Mouse (Mus musculus): ENCODE data around the gene Lsmem1. TPM values are rescaled to one million over a fixed set of nuclear protein-coding genes. Genes with fewer than 3 reads are reported as not detected.

The Lsmem1 gene
- total and polyA plus RNA-seq, 3 experiments = not detected

- TF ChIP-seq GABPA (IDR thresholded peaks at IDR 0.05; ENCODE audit: insufficient replicate concordance, low read depth, low read length) (peak; percentile 91; the same call in 1 of the 2 replicates), HCFC1 (IDR thresholded peaks at IDR 0.05; ENCODE audit: low read depth, low read length) (peak; percentile 99), POLR2AphosphoS2 (IDR thresholded peaks at IDR 0.05; ENCODE audit: low read depth, low read length) (peak; percentile 97), USF2 (conservative IDR thresholded peaks at IDR 0.05; ENCODE audit: low read depth, low read length) (peak; percentile 27; the same call in 1 of the 2 replicates), ELF1 (IDR thresholded peaks at IDR 0.05; ENCODE audit: low read depth, low read length) (peak; percentile 53; the same call in 1 of the 2 replicates)
Observed at GRCm38 (mm10) chr12:40223082-40223619, 23.9 kb upstream of the Lsmem1 start (continued).

- Histone ChIP-seq H3K9ac (ENCODE audit: insufficient read depth, low read depth) (peak overlapping the region; percentile 84), H3K27ac (ENCODE audit: insufficient read depth, low read depth) (peak overlapping the region; percentile 95), H3K36me3 (replicated peaks in 1 of 2; ENCODE audit: control insufficient read depth in 1 of 2, insufficient read depth in 1 of 2, low read length in 1 of 2) (peaks cover 3 to 14% of the 10 kb centered on the region in 2 experiments), H3K4me1 (ENCODE audit: control insufficient read depth in 1 of 2, insufficient read depth in 2 of 2) (peaks cover 7 to 26% of the 10 kb centered on the region in 2 experiments; a peak in 2 of 4 replicates), H3K27me3 (replicated peaks) (no peaks in the 10 kb centered on the region), H3K79me2 (replicated peaks; ENCODE audit: control insufficient read depth, extremely low read depth, insufficient read depth, poor library complexity, severe bottlenecking) (peaks cover 42% of the 10 kb centered on the region), H3K4me2 (ENCODE audit: insufficient read depth, low read depth, poor library complexity, severe bottlenecking) (0 out of 2 replicates have a peak overlapping the region, but pooled peaks have one; percentile 3), H3K4me3 (replicated peaks in 1 of 3; ENCODE audit: low read depth in 2 of 3, low read length in 2 of 3, poor library complexity in 1 of 3) (peak overlapping the region; percentile 62 to 95 (median 93)), H3K9me3 (replicated peaks; ENCODE audit: low read length) (no peaks in the 10 kb centered on the region)
- dilution Hi-C loops (cut with MboI; ENCODE audit: extremely low pct_ligation_motif_present, extremely low pct_unique_long_range_greater_than_20kb, low sequenced_read_pairs) = no loop called here
- DNase-seq (ENCODE audit: extremely low read depth) = peak; percentile 87
- in situ Hi-C loops (cut with MboI; ENCODE audit: low pct_ligation_motif_present, low pct_unique_long_range_greater_than_20kb, low sequenced_read_pairs) = no loop called here
- TF ChIP-seq CHD2 (IDR thresholded peaks at IDR 0.05; ENCODE audit: low read length) = peak; percentile 77
- TF ChIP-seq SIN3A (IDR thresholded peaks at IDR 0.05; ENCODE audit: low read length) = peak; percentile 2; the same call in 1 of the 2 replicates
- peak; percentile 37; the same call in 1 of the 2 replicates for TF ChIP-seq MYC (IDR thresholded peaks at IDR 0.05; ENCODE audit: low read depth, low read length)
- no peak for TF ChIP-seq SMC3 (IDR thresholded peaks at IDR 0.05; ENCODE audit: low read depth, low read length)
- TF ChIP-seq RCOR1 (conservative IDR thresholded peaks at IDR 0.05; ENCODE audit: low read depth, low read length) = no peak
- peak; percentile 88 for TF ChIP-seq HCFC1 (IDR thresholded peaks at IDR 0.05; ENCODE audit: low read depth, low read length)
- TF ChIP-seq MXI1 (IDR thresholded peaks at IDR 0.05; ENCODE audit: low read depth, low read length) = peak; percentile 91
- peak; percentile 72 for TF ChIP-seq BHLHE40 (IDR thresholded peaks at IDR 0.05; ENCODE audit: low read depth, low read length)
- TF ChIP-seq KAT2A (IDR thresholded peaks at IDR 0.05; ENCODE audit: insufficient replicate concordance, low read length) = peak; percentile 61; the same call in 1 of the 2 replicates
- TF ChIP-seq UBTF (IDR thresholded peaks at IDR 0.05; ENCODE audit: low read depth, low read length) = 0 out of 2 replicates have a peak, but pooled peaks have one; percentile 43
- peak; percentile 49; the same call in 1 of the 2 replicates for TF ChIP-seq MAX (IDR thresholded peaks at IDR 0.05; ENCODE audit: low read length)
Observed at GRCm38 (mm10) chr12:40222251-40223081, 23.2 kb upstream of the Lsmem1 start.
